Mouse (Mus musculus): Measurements from ENCODE around the gene Bmp7.
A peak's percentile ranks its signal among the peaks of the same experiment; 100 is the strongest.

Bmp7 gene

GRCm38 (mm10) chr2:172848193-172848592 lies 91.9 kb downstream of the Bmp7 start:
- Histone ChIP-seq H3K4me3 (replicated peaks; ENCODE audit: low read length) (no peak overlapping the region), H3K9me3 (ENCODE audit: low read length) (no peaks in the 10 kb centered on the region), H3K27me3 (ENCODE audit: insufficient read depth, low read length) (peaks cover 21% of the 10 kb centered on the region), H3K36me3 (ENCODE audit: insufficient read depth, low read length) (no peaks in the 10 kb centered on the region), H3K4me1 (replicated peaks; ENCODE audit: low read depth, low read length) (peaks cover 40% of the 10 kb centered on the region)
- TF ChIP-seq CTCF (conservative IDR thresholded peaks at IDR 0.05; ENCODE audit: low read length) (peak; percentile 88), POU5F1 (IDR thresholded peaks at IDR 0.05; ENCODE audit: borderline replicate concordance, low read length) (no peak), NANOG (IDR thresholded peaks at IDR 0.05; ENCODE audit: borderline replicate concordance, low read length) (no peak)

GRCm38 (mm10) chr2:172846311-172846575 lies 93.9 kb downstream of the Bmp7 start:
- H3K9me3 ChIP-seq (ENCODE audit: low read length) = no peaks in the 10 kb centered on the region
- peaks cover 33% of the 10 kb centered on the region for H3K4me1 ChIP-seq (replicated peaks; ENCODE audit: low read depth, low read length)
- TF ChIP-seq CTCF (conservative IDR thresholded peaks at IDR 0.05; ENCODE audit: low read length) (no peak), POU5F1 (IDR thresholded peaks at IDR 0.05; ENCODE audit: borderline replicate concordance, low read length) (no peak), NANOG (IDR thresholded peaks at IDR 0.05; ENCODE audit: borderline replicate concordance, low read length) (no peak)
- peaks cover 14% of the 10 kb centered on the region for H3K27me3 ChIP-seq (ENCODE audit: insufficient read depth, low read length)
- no peak overlapping the region for H3K4me3 ChIP-seq (replicated peaks; ENCODE audit: low read length)
- H3K36me3 ChIP-seq (ENCODE audit: insufficient read depth, low read length) = no peaks in the 10 kb centered on the region

- Histone ChIP-seq H3K9me3 (ENCODE audit: low read length) (no peaks in the 10 kb centered on the region), H3K36me3 (ENCODE audit: insufficient read depth, low read length) (no peaks in the 10 kb centered on the region), H3K4me3 (replicated peaks; ENCODE audit: low read length) (peak overlapping the region; percentile 32; the same call in 1 of the 2 replicates), H3K4me1 (replicated peaks; ENCODE audit: low read depth, low read length) (peaks cover 35% of the 10 kb centered on the region), H3K27me3 (ENCODE audit: insufficient read depth, low read length) (peaks cover 9% of the 10 kb centered on the region)
- TF ChIP-seq CTCF (conservative IDR thresholded peaks at IDR 0.05; ENCODE audit: low read length) (no peak), POU5F1 (IDR thresholded peaks at IDR 0.05; ENCODE audit: borderline replicate concordance, low read length) (no peak), NANOG (IDR thresholded peaks at IDR 0.05; ENCODE audit: borderline replicate concordance, low read length) (no peak)
Measured at GRCm38 (mm10) chr2:172845536-172846310, 94.4 kb downstream of the Bmp7 start.

GRCm38 (mm10) chr2:172843903-172844302 lies 96.2 kb downstream of the Bmp7 start:
- no peaks in the 10 kb centered on the region for H3K36me3 ChIP-seq (ENCODE audit: insufficient read depth, low read length)
- TF ChIP-seq POU5F1 (IDR thresholded peaks at IDR 0.05; ENCODE audit: borderline replicate concordance, low read length) (no peak), CTCF (conservative IDR thresholded peaks at IDR 0.05; ENCODE audit: low read length) (no peak), NANOG (IDR thresholded peaks at IDR 0.05; ENCODE audit: borderline replicate concordance, low read length) (no peak)
- no peak overlapping the region for H3K4me3 ChIP-seq (replicated peaks; ENCODE audit: low read length)
- H3K9me3 ChIP-seq (ENCODE audit: low read length) = no peaks in the 10 kb centered on the region
- peaks cover 7% of the 10 kb centered on the region for H3K27me3 ChIP-seq (ENCODE audit: insufficient read depth, low read length)
- peaks cover 43% of the 10 kb centered on the region for H3K4me1 ChIP-seq (replicated peaks; ENCODE audit: low read depth, low read length)

- Histone ChIP-seq H3K27me3 (ENCODE audit: insufficient read depth, low read length) (peaks cover 23% of the 10 kb centered on the region), H3K36me3 (ENCODE audit: insufficient read depth, low read length) (no peaks in the 10 kb centered on the region), H3K9me3 (ENCODE audit: low read length) (no peaks in the 10 kb centered on the region), H3K4me1 (replicated peaks; ENCODE audit: low read depth, low read length) (peaks cover 41% of the 10 kb centered on the region), H3K4me3 (replicated peaks; ENCODE audit: low read length) (no peak overlapping the region)
- TF ChIP-seq POU5F1 (IDR thresholded peaks at IDR 0.05; ENCODE audit: borderline replicate concordance, low read length) (no peak), NANOG (IDR thresholded peaks at IDR 0.05; ENCODE audit: borderline replicate concordance, low read length) (no peak), CTCF (conservative IDR thresholded peaks at IDR 0.05; ENCODE audit: low read length) (no peak)
Measured at GRCm38 (mm10) chr2:172842306-172842705, 97.8 kb downstream of the Bmp7 start.

- H3K9me3 ChIP-seq (ENCODE audit: low read length) = no peaks in the 10 kb centered on the region
- H3K4me1 ChIP-seq (replicated peaks; ENCODE audit: low read depth, low read length) = peaks cover 52% of the 10 kb centered on the region
- TF ChIP-seq CTCF (conservative IDR thresholded peaks at IDR 0.05; ENCODE audit: low read length) = no peak
- TF ChIP-seq POU5F1 (IDR thresholded peaks at IDR 0.05; ENCODE audit: borderline replicate concordance, low read length) = no peak
- TF ChIP-seq NANOG (IDR thresholded peaks at IDR 0.05; ENCODE audit: borderline replicate concordance, low read length) = no peak
- no peaks in the 10 kb centered on the region for H3K36me3 ChIP-seq (ENCODE audit: insufficient read depth, low read length)
- H3K27me3 ChIP-seq (ENCODE audit: insufficient read depth, low read length) = peaks cover 29% of the 10 kb centered on the region
- H3K4me3 ChIP-seq (replicated peaks; ENCODE audit: low read length) = no peak overlapping the region
Measured at GRCm38 (mm10) chr2:172840905-172841750, 99.0 kb downstream of the Bmp7 start.

- Histone ChIP-seq H3K9me3 (ENCODE audit: low read length) (no peaks in the 10 kb centered on the region), H3K4me3 (replicated peaks; ENCODE audit: low read length) (no peak overlapping the region), H3K27me3 (ENCODE audit: insufficient read depth, low read length) (peaks cover 29% of the 10 kb centered on the region), H3K4me1 (replicated peaks; ENCODE audit: low read depth, low read length) (peaks cover 49% of the 10 kb centered on the region), H3K36me3 (ENCODE audit: insufficient read depth, low read length) (no peaks in the 10 kb centered on the region)
- TF ChIP-seq NANOG (IDR thresholded peaks at IDR 0.05; ENCODE audit: borderline replicate concordance, low read length) = no peak; the same call in 1 of the 2 replicates
- TF ChIP-seq POU5F1 (IDR thresholded peaks at IDR 0.05; ENCODE audit: borderline replicate concordance, low read length) = no peak
- no peak for TF ChIP-seq CTCF (conservative IDR thresholded peaks at IDR 0.05; ENCODE audit: low read length)
Measured at GRCm38 (mm10) chr2:172839317-172839980, 100.7 kb downstream of the Bmp7 start.

GRCm38 (mm10) chr2:172836516-172836915 lies 103.6 kb downstream of the Bmp7 start:
- peaks cover 38% of the 10 kb centered on the region for H3K4me1 ChIP-seq (replicated peaks; ENCODE audit: low read depth, low read length)
- no peaks in the 10 kb centered on the region for H3K9me3 ChIP-seq (ENCODE audit: low read length)
- H3K36me3 ChIP-seq (ENCODE audit: insufficient read depth, low read length) = no peaks in the 10 kb centered on the region
- peaks cover 29% of the 10 kb centered on the region for H3K27me3 ChIP-seq (ENCODE audit: insufficient read depth, low read length)
- TF ChIP-seq NANOG (IDR thresholded peaks at IDR 0.05; ENCODE audit: borderline replicate concordance, low read length) (no peak), CTCF (conservative IDR thresholded peaks at IDR 0.05; ENCODE audit: low read length) (no peak), POU5F1 (IDR thresholded peaks at IDR 0.05; ENCODE audit: borderline replicate concordance, low read length) (no peak)
- no peak overlapping the region for H3K4me3 ChIP-seq (replicated peaks; ENCODE audit: low read length)
